Mouse (Mus musculus) heart, postnatal 0 days (tissue): ENCODE data around the gene 4932438H23Rik.

Experiments used
- CTCF ChIP-seq: IDR thresholded peaks from 2 replicates; pipeline ENCODE4 v1.5.1; 2016; ENCODE audit warnings: antibody characterized with exemption, control low read depth, low read depth
- EP300 ChIP-seq: IDR thresholded peaks from 2 replicates; pipeline ENCODE4 v1.6.1; 2016; ENCODE audit warnings: antibody characterized with exemption, low read depth

DNA sequence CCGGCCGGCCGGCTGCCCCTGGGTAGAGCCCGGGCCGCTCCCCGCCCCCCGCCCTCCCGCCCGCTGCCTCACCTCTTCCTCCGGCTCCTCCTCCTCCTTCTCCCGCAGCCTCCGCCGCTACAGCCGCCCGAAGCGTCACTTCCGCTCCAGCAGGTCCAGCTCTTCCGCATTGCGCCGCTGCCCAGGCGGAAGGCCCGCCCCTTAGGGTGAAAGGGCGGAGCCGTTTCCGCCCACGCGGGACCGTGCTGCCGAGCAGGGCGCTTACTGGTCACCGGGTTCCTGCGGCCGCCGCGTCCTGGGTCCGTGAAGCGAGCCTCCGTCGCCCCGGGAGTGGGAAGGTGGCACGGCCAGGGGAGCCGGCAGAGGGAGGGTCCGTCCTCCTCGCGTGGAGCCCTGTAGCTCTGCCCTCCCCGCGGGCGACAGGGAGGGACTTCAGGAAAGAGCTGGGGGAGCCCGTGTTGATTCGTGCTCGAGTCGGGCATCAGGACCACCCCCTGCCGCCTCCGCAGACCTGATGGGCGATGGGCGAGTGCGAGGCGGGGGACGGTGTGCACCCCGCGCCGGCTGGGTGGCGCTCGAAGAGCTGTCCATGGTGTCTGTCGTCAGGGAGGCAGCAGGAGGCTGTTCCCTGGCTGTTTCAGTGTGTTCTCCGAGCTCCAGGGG, 83.8 kb downstream of the 4932438H23Rik start, which contains the start of gene Synj1:
- TF ChIP-seq CTCF (no peak), EP300 (no peak)
